Comparison of ENCODE assay signal across 8 mouse cellular contexts in the genomic region with DNA sequence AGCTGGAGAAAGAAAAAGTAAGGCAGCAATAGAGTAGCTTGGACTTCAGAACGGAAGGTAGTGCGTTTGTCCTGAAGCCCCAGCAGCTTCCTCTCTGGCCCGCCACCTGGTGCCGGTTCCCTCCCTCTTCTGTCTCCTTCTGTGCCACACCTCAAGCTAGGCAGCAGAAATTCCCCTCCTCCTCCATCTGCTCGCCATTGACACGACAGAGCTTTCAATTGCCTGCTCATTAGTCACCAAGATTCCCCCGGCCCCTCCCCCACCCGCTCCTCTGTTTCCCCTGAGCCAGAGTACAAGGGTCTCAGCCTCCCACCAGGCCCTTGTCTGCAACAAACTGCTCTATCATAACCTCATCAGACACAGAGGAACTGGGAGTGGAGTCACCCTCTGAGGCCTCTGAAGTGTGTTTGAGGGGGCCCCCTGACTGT. TPM values are rescaled to one million over a fixed set of nuclear protein-coding genes. Genes with fewer than 3 reads are reported as not detected.
DNase-seq lines count a peak whose midpoint lies in the region; ATAC-seq lines count a peak whose summit lies in the region.

No protein-coding gene starts in this region.

- no peak overlapping the region for H3K27ac ChIP-seq in kidney, embryonic 16.5 days (ENCODE audit: low read length)
- H3K27ac ChIP-seq in embryonic facial prominence, embryonic 14.5 days (replicated peaks; ENCODE audit: low read depth, low read length) = peak overlapping the region; percentile 70
- H3K27ac ChIP-seq in limb, embryonic 13.5 days = peak overlapping the region; percentile 90
- peak overlapping the region; percentile 78 for H3K27ac ChIP-seq in neural tube, embryonic 11.5 days (ENCODE audit: low read depth, low read length)

- H3K4me2 ChIP-seq in kidney, embryonic 16.5 days (replicated peaks; ENCODE audit: low read depth, low read length) = no peak overlapping the region
- H3K4me2 ChIP-seq in embryonic facial prominence, embryonic 14.5 days (ENCODE audit: low read depth, low read length) = no peak overlapping the region
- peak overlapping the region; percentile 42 for H3K4me2 ChIP-seq in limb, embryonic 13.5 days (replicated peaks)
- H3K4me2 ChIP-seq in neural tube, embryonic 11.5 days (ENCODE audit: low read depth) = peak overlapping the region; percentile 24; the same call in 1 of the 2 replicates

- DNase-seq in kidney, adult 11 months = no peak
- DNase-seq in embryonic facial prominence, embryonic 14.5 days (ENCODE audit: low spot score) = peak; percentile 69
- DNase-seq in neural tube, embryonic 11.5 days (ENCODE audit: low spot score) = peak; percentile 86
- no peak for DNase-seq in testis, postnatal 10 days (ENCODE audit: low spot score)
- no peak for DNase-seq in cerebellum, adult 11-12 months
- DNase-seq in layer of hippocampus, adult 18-20 months (ENCODE audit: low spot score in 2 of 2) = no peak

- H3K9me3 ChIP-seq in kidney, embryonic 16.5 days (ENCODE audit: low read length) = no peaks in the 10 kb centered on the region
- H3K9me3 ChIP-seq in embryonic facial prominence, embryonic 14.5 days (ENCODE audit: control insufficient read depth, low read length) = no peaks in the 10 kb centered on the region
- H3K9me3 ChIP-seq in limb, embryonic 13.5 days = no peaks in the 10 kb centered on the region
- H3K9me3 ChIP-seq in neural tube, embryonic 11.5 days (ENCODE audit: control insufficient read depth, low read length) = no peaks in the 10 kb centered on the region

- no peaks in the 10 kb centered on the region for H3K36me3 ChIP-seq in kidney, embryonic 16.5 days (ENCODE audit: insufficient read depth, low read length)
- H3K36me3 ChIP-seq in embryonic facial prominence, embryonic 14.5 days (ENCODE audit: control insufficient read depth, insufficient read depth, low read length) = no peaks in the 10 kb centered on the region
- H3K36me3 ChIP-seq in limb, embryonic 13.5 days = no peaks in the 10 kb centered on the region
- H3K36me3 ChIP-seq in neural tube, embryonic 11.5 days (ENCODE audit: control insufficient read depth, insufficient read depth, low read length) = no peaks in the 10 kb centered on the region

- 0 out of 2 replicates have a peak overlapping the region, but pooled peaks have one; percentile 18 for H3K9ac ChIP-seq in kidney, embryonic 16.5 days (replicated peaks; ENCODE audit: low read length)
- peak overlapping the region; percentile 19; the same call in 1 of the 2 replicates for H3K9ac ChIP-seq in embryonic facial prominence, embryonic 14.5 days (ENCODE audit: low read depth, low read length)
- H3K9ac ChIP-seq in limb, embryonic 13.5 days = no peak overlapping the region
- 0 out of 2 replicates have a peak overlapping the region, but pooled peaks have one; percentile 29 for H3K9ac ChIP-seq in neural tube, embryonic 11.5 days (ENCODE audit: low read length)

- H3K4me3 ChIP-seq in kidney, embryonic 16.5 days (ENCODE audit: low read length) = no peak overlapping the region
- no peak overlapping the region for H3K4me3 ChIP-seq in embryonic facial prominence, embryonic 14.5 days (ENCODE audit: low read depth, low read length)
- H3K4me3 ChIP-seq in limb, embryonic 13.5 days = no peak overlapping the region
- H3K4me3 ChIP-seq in neural tube, embryonic 11.5 days (ENCODE audit: low read depth, low read length) = no peak overlapping the region

- 7% methylated on average over 8 of the region's 8 CpGs for WGBS in kidney, embryonic 16.5 days
- WGBS in embryonic facial prominence, embryonic 14.5 days = 15% methylated on average over 6 of the region's 8 CpGs
- WGBS in limb, embryonic 13.5 days = 7% methylated on average over 8 of the region's 8 CpGs
- 1% methylated on average over 8 of the region's 8 CpGs for WGBS in neural tube, embryonic 11.5 days

- H3K27me3 ChIP-seq in kidney, embryonic 16.5 days (ENCODE audit: insufficient read depth, low read length) = no peaks in the 10 kb centered on the region
- no peaks in the 10 kb centered on the region for H3K27me3 ChIP-seq in embryonic facial prominence, embryonic 14.5 days (replicated peaks; ENCODE audit: control insufficient read depth, insufficient read depth, low read length)
- H3K27me3 ChIP-seq in limb, embryonic 13.5 days = 0 out of 2 replicates have a peak, but pooled peaks cover 3% of the 10 kb centered on the region
- no peaks in the 10 kb centered on the region for H3K27me3 ChIP-seq in neural tube, embryonic 11.5 days (ENCODE audit: control insufficient read depth, insufficient read depth, low read length)

- H3K4me1 ChIP-seq in kidney, embryonic 16.5 days (ENCODE audit: insufficient read depth, low read length) = peaks cover 13% of the 10 kb centered on the region
- peaks cover 25% of the 10 kb centered on the region for H3K4me1 ChIP-seq in embryonic facial prominence, embryonic 14.5 days (ENCODE audit: control insufficient read depth, insufficient read depth, low read length)
- peaks cover 46% of the 10 kb centered on the region for H3K4me1 ChIP-seq in limb, embryonic 13.5 days
- H3K4me1 ChIP-seq in neural tube, embryonic 11.5 days (ENCODE audit: control insufficient read depth, insufficient read depth, low read length) = peaks cover 16% of the 10 kb centered on the region

- peak; percentile 72 for ATAC-seq in kidney, embryonic 16.5 days (ENCODE audit: low FRiP score, low TSS enrichment)
- ATAC-seq in embryonic facial prominence, embryonic 14.5 days (ENCODE audit: low read depth) = peak; percentile 64
- ATAC-seq in limb, embryonic 13.5 days (ENCODE audit: low FRiP score, low read depth) = peak; percentile 13; the same call in 1 of the 2 replicates
- peak; percentile 81 for ATAC-seq in neural tube, embryonic 11.5 days (ENCODE audit: insufficient read depth, low FRiP score, low TSS enrichment)

RNA-seq across cellular contexts. Expression of gene 1700122O11Rik, which starts 48.1 kb away (rescaled TPM):
- polyA plus RNA-seq in kidney, embryonic 16.5 days (2015; fragmentation: Nextera tagmentation; extraction: Ambion mirVana) = not detected in 2 replicates
- not detected in 2 replicates for polyA plus RNA-seq in embryonic facial prominence, embryonic 14.5 days (2014; fragmentation: Nextera tagmentation; extraction: Ambion mirVana)
- not detected in 2 replicates for polyA plus RNA-seq in limb, embryonic 13.5 days (2015; fragmentation: Nextera tagmentation; extraction: Ambion mirVana)
- polyA plus RNA-seq in neural tube, embryonic 11.5 days (2014; fragmentation: Nextera tagmentation; extraction: Ambion mirVana) = not detected in 2 replicates
- total RNA-seq in layer of hippocampus, adult 18-20 months (2021) = not detected

Comparison
In these comparisons a context has a peak if more than half of its experiments do, and no peak if none do; other contexts are left out.
1. ATAC-seq: peak in every context shown above with its lines; median percentile 81 in neural tube, embryonic 11.5 days; 72 in kidney, embryonic 16.5 days; 64 in embryonic facial prominence, embryonic 14.5 days; 13 in limb, embryonic 13.5 days.
2. H3K4me2 ChIP-seq: peak in limb, embryonic 13.5 days (single experiment) and neural tube, embryonic 11.5 days (single experiment); none in kidney, embryonic 16.5 days (single experiment) and embryonic facial prominence, embryonic 14.5 days (single experiment).
3. DNase-seq: peak in embryonic facial prominence, embryonic 14.5 days (single experiment) and neural tube, embryonic 11.5 days (single experiment); none in kidney, adult 11 months (single experiment), testis, postnatal 10 days (single experiment), cerebellum, adult 11-12 months (single experiment) and layer of hippocampus, adult 18-20 months (0 of 2).